Mouse (Mus musculus) adrenal gland, postnatal 25 days (tissue): ENCODE data around the gene Msx3. TPM values are rescaled to one million over a fixed set of nuclear protein-coding genes. Genes with fewer than 3 reads are reported as not detected.
A peak's percentile ranks its signal among the peaks of the same experiment; 100 is the strongest.

Source experiments
- DNase-seq: peaks from one replicate; pipeline ENCODE4 v3.0.0; 2021; ENCODE audit warnings: mixed read lengths
- long read RNA-seq: library from polyadenylated mRNA; stranded (forward); transcript quantifications from one replicate; pipeline ENCODE4 v2.0.0, GENCODE M21; 2021
- total RNA-seq: library from RNA; stranded (reverse); gene quantifications from 2 replicates; pipeline ENCODE4 v1.2.3, GENCODE M21; 2021

Gene Msx3
- total RNA-seq: not detected in 2 replicates
- long read RNA-seq: 0 reads

DNA sequence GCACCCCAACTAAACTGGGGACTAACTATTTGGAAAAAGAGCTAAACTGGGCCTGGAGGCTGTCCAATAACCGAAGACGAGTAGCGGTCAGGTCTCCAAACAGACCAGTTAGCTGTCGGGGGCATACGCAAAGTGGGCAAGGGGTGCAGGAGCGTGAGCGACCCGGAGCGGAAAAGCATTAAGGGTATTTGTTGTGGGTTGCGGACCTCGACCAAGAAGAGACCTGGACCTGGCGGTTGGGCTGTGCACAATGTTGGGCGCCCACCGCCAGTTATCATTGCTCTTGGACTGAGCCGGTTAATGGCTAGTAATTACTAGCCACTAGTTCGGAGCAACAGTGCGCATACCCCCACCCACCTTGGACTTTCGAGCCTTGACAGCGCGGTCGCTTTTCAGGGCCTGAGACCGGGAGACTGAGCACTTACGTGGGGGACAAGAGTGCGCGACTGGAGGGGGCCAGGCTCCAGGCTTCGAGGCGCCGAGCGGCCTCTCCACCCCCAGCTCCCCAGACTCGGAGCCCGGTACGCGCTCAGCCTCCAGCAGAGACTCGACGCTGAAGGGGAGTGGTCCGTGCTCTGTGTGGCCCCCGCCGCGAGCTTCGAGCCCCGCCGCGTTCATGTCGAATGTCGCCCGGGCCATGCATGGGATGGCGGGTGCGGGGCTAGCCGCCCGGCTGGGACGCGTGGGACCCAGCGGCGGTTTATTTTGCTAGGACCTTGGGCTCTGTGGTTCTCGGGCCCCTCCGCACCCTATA is at the start of gene Msx3:
TSS of gene Msx3 (minus strand) at position 729 of the 754 bp plus-strand sequence.
- DNase-seq: no peak

DNA sequence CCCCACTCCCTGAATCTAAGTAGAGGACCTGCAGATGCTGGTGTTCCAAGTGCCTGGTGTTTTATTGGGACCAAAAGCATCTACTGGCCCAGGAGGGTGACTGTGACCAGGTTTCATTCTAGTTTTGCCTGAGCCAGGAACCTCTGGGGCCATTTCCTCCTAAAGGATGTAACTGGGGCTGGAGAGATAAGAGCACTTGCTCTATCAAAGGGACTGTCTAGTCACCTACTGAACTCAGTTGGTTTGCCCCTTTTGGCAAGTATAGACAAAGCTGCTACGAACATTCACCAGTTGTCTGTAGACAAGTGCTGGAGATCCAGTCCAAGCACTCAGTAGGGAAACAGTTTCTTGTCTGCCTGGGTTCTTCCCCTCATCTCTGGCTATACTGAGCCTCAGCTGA is 49.6 kb upstream of the Msx3 start:
- no peak for DNase-seq

DNA sequence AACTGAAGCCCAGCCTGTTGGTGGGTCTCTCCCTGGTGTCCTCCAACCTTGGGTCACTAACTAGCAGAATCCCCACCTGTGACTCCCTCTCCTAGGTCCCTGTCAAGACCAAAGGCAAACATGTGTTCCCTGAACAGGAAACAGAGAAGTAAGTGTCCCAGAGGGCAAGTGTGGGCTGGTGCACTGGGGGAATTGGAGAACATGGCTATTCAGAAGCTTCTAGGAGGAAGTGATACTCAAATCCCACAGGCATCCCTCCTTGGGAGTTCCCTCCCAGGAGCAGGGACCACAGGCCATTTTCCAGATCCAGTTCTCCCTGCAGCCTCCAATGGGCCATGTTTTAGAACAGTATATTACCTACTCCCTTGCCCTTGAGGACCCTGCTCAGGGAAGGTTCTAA is 47.2 kb upstream of the Msx3 start:
- DNase-seq: no peak

DNA sequence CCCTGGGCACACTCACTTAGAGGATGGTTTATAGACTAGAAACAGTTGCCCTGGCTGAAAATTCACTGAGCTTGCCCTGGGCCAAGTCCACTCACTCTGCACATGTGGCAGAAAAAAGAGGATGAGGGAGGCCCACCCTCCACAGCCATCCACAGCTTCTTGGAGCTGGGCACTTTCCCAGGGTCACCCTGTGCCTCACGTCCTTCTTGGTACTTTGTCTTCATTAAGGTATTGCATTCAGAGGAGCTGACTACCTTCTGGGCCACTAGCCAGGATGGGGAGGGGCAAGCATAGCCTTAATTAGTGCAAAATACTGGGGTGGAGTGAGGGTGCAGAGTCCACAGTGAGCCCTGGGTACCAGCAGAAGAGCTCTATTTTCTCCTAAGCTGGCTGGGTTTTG is 46.7 kb upstream of the Msx3 start:
- no peak for DNase-seq

DNA sequence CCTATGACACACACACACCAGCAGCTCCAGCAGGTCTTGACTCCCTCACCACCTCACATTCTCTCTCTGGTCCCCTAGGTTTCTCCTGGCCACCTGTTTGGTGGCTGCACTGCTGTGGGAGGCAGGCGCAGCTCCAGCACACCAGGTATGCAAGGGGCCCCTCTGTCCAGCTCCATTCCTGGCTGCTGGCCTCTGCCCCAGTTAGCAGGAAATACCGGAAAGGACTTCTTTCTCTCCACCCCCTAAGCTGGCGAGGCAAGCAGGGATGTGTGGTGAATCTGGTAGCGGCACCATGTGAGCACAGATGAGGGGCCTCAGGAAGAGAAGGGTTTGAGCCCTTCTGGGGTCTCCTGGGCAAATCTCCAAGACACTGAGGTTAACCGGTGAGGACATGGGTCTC is 46.1 kb upstream of the Msx3 start:
- DNase-seq: no peak

DNA sequence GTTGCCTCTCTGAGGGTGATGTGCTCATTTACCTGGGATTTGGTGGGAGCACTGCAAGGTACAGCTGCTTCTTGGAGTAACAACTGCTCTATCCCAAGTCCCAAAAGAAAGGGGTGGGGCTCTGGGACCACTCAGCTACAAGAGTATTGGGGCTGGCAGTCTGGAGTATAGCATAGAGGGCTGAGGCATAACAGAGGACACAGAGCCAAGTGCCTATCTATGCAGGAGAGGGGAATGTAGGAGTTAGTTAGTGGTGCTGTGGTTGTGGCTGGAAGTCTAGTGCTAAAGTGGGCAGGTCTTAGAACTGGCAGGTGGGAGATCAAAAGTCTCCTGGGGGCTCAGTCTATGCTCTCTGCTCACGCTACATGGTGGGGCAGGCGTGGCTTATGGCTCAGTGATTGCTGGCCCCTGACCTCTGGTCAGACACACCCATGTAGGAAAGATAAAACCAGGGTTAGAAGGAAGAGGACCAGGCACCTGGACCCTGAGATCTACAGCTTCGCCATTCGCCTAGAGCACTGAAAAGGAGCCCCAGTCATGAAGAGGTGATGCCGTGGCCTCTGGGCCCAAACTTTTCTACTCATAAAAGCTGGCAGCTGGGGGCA is 44.1 kb upstream of the Msx3 start, which contains the start of gene Prap1:
TSS of gene Prap1 (plus strand) at position 472 of the 605 bp plus-strand sequence.
- no peak for DNase-seq

DNA sequence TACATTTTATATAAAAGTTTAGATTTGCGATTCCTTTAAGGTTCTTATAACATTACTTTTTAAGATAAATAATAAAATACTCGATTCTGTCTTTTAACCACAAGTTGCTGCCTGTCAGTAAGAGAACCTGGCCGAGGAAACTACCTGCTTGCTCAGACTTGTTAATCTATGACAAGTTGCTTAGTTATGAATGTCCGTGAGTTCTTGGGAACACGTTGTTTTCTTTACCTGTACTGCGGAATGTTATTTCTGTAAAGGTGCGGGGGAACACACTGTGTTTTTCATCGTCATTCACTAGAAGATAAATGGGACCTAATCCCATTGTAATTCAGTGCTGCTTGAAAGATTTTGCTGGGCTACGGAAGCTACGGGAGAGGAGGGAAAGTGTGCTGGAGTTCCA is 41.7 kb upstream of the Msx3 start:
- DNase-seq: no peak

DNA sequence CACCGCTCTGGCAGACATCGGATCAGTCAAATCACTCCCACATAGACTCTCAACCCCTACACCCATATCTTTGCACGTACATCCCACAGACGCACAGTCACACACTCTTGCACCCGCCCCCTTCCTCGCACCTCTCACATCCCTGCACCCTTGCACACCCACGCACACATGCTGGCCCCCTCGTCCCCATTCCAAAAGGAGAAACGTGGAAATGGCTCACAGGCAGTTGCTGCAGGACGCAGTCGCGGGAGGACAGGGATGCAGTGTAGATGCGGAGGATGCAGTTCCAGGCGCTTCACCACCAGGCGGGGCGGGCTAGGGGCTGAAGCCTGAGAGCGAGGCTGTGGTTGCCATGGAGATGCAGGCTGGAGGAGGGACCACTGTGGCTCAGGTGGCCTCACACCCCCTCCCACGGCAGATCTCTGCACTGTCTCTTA is 33.4 kb upstream of the Msx3 start, which contains the start of gene Caly:
TSS of gene Caly (minus strand) at position 307 of the 437 bp plus-strand sequence.
- DNase-seq: peak; percentile 38

DNA sequence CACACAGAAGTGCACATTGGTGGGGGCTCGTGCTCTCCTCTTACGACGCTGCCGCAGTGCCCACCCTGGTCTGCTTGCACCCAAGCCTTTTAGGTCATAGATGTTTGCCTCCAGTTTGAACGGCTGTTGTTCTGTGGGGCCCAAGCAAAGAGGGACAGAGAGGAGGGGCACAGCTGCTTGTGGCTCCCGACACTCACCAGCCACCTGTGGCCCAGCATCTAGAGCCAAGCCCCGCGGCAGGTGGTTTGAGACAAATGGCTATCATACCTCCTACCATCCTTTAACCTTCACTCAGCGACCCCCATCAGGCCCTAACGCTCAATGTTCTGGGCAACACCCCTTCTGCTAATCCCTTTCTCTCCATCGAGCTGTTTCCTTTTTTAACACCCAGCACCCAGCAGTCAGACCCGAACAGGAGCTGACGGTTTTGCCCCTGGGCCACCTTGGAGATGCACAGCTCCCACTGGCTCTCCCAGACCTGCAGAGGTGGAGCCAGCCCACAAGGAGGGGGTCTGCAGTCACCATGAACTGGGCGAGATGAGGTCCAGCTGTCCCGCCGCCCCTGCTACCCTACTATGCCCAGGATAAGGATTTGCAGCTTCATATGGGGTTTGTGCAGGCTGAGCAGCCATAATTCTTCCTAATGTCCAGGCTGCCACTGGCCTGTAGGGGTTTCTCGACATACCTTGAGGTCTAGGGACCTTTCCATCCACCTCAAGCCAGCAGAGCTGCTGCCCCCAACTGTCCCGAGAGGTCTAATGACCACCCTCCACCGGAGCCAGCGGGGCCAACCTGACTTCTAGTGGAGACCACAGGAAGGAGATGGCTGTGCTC is 32.7 kb upstream of the Msx3 start:
- DNase-seq: no peak

DNA sequence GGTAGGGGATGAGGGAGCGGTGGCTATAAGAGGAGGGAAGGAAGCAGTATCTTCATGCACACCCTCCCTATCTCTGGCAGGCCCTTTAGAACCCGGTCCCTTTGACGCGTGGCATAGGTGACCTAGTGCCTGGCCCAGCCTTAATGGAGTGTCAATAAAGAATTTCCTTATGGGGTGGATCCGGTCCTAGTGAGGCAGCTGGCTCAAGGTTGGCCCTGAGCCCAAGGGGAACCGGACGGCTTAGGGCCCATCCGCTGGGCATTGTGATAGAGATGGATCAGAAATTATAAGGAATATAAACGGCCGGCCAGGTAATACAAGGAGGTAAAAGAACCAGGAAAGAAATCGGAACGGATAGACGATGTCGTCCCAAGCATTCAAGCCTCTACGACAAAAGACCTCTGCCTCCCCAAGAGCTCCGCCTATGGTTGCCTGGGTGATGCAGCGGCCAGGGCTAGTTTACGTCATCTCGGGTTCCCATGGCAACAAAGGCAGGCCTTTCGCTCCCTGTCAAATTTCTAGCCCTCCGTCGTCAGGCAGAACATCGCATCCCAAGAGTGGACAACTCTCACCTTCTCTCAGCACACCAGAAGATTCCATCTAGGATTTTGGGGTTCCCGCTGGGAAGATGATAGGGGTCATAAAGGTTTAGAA is 31.7 kb upstream of the Msx3 start:
- peak; percentile 83 for DNase-seq

DNA sequence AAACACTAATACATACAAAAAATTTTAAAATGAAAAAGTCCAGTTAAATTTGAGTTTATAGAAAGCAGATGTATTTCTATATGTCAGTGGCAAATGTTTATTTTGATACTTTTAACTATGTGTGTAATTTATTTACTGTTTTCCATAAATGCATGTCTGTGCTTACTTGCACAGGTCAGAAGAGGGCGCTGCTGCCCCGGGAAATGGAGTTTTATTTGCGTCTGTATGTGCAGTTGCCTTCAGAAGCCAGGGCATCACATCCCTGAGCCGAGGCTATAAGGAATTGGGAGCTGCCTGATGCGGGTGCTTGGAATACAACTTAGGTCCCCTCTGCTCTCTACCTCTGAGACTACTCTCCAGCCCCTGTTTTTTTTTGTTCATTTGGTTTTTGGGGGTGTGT is 29.8 kb upstream of the Msx3 start:
- DNase-seq: peak; percentile 76

DNA sequence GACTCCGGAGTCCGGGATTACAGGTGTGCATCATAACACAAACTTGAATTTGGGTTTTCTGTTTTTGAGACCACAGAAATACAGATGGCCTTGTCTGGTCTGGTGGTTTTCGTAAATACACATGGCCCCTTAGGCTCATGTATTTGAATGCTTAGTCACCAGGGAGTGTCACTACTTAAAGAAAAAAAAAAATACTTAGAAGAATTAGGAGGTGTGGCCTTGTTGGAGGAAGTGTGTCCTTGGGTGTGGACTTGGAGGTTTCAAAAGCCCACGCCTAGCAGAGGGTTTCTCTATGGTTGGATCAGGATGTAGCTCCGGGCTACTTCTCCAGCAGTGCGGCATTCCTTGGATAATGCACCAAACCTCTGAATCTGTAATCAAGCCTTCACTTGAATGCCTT is 28.8 kb upstream of the Msx3 start:
- no peak for DNase-seq

DNA sequence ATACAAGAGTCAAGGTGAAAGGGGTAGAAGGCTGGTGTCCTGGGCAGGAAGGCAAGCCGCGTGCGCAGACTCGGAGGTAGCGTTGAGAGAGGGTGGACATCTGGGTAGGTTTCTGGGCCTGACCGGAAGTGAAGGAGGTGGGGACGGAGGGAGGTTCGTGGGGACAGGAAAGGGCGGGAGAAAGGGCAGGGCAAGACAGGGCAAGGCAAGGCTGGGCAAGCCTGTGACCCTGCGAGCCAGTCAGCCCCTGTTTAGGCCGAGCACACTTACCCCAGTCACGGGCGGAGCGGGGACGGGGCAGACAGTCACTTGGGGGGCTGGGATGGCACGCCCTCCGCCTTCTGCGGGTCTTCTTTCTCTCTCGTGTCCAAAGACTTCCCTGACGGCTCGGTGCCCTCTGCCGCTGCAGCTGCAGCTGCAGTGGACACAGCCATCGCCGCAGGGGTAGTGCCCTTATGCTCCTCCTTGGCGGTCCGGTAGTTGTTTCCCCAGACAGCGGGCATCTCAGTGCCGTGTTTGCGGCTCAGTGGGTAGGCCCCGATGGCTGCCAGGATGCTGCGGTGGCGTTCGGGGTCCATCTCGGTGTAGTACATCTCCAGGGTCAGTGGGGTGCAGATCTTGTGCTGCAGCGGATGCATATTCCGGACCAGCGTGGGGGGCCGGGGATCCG is 21.3 kb upstream of the Msx3 start:
- no peak for DNase-seq

DNA sequence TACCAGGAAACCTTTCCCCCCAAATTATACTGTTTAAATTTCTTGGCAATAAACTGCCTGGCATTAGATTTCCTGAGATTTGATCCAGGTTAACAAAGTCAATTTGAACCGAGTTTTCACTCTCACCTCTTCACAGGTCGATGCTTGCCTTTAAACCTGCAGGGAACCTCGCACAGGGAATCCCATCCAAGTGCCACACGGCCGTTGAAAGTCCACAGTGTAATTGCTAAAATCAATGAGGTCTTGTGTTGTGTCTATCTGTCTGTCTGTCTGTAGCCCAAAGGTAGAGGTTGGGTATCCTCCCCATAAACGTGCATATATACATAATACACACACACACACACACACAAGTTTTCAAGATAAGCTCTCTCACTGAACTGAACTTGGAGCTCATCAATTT is 18.5 kb upstream of the Msx3 start:
- no peak for DNase-seq

DNA sequence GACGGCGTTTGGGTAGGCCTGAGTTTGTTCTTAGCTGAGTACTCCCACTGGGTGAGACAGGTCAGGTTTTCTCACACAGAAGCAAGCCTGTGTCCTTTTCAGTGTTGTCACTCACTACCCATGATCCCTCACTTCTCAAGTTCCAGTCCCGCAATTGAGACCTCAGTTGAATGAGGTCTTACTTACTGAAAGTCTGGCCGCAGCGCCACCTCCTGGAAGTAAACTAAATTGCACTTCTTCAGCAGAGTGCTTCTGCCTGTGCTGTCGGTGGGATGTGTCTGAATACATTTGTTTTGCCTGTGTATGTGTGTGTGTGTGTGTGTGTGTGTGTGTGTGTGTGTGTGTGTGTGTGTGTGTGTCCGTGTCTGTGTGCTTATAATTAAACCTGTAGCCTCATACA is 14.2 kb upstream of the Msx3 start:
- peak; percentile 62 for DNase-seq

DNA sequence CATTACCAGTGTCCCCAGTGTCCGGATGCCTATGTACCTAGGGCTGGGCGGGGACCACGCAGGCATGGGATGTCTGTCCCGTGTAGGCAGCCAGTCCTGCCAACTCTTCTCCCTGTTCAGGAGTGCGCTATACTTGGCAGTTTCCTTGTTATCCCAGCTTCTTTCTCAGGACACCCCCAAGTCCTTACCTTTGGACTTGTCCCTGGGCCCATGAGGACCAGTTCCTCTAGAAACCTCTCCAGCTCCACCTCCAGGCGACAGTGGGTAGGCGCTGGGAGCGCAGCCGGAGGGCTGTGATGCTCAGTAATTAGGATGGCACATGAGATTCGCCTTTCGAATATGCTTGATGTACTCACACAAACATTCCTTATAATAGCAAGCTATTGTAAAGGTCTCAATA is 13.4 kb upstream of the Msx3 start:
- no peak for DNase-seq

DNA sequence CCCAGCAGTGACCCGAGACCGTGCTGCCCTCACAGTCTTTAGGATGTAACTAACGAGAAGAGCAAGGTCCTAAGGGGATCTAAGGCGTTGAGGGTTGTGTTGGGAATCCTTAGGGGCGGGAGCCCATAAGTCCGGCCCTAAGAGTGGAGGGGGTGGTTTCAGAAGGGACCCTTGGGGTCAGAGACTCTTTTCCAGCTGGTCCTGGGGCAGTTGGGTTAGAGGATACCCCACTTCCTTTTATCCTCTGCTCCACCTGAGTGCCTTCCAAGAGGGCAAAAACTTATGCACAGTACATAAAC is 12.9 kb upstream of the Msx3 start:
- no peak for DNase-seq

DNA sequence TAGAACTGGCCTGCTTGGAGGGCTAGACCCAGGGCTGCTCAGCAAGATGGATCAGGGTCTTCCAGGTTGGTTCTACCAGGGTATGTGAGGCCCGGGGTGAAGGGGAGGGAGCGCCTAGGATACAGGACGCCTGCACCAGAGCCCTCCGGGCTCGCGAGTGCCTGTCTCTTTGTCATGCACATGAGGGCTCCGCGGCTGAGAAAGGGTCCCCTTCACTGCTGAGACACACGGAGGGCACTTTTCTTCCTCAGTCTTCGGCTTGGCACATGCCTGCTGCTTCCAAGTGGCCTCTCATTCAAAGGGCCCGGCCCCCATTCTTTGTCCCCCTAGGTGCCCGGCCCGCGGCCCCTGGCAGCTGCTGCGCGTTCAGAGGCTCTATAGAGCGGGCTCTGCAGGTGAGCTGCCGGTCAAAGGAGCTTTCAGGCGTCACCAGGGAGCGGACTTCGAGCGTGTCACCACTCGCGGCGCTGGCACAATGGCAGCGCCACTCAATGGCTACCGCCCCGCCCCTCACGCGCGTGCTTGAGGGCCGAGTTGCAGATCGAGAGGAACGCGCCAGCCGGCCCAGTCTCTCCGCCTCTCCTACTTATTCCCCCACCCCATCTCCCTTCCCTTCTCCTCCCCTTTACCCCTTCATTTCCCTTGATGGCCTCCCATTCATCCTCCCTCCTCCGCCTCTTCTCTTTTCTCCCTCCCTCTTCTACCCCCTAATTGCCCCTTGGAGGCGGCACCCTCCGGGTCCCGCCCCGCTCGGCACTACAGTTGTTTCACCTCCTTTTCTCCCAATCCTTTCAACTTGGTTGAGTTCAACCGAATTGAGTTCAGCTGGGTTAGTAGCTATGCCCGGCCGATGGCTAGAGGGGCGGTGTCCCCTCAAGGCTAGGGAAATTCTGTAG is 12.3 kb upstream of the Msx3 start:
- DNase-seq: peak; percentile 41

DNA sequence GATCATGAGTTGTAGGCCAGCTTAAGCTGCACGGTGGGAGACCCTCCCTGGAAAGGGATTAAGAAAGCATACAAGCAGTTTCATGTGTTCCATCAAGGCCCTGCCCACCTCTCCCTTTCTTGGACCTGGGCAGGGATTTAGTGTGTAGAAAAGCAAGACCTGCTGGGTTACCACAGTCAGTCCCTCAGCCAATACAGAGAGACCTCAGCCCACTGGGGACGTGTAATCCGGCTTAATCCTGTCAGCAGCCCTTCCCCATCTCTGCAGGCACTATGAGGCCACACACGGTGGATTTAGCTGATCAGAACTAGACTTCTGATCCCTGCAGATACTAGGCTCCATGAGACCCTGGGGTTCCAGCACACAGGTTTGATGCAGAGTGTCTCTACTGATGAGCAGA is 10.7 kb upstream of the Msx3 start:
- DNase-seq: no peak

DNA sequence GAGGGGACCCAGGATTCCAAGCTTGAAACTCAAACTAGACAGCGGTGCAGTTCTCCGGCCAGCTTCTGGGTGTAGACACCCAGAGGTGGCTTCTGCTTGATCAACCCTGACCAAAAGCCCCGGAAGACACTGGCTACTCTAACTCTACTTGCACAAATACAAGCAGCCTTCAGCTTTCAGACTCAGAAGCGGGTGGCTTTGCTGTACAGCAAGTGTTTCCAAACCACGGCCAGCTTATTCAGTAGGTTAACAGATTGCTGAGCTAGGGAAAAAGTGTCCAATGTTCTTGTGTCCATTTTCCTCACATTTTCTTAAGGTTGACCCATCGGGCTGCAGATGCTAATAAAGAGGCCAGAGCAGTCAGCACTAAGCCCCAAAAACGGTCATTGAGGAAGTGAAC is 9.6 kb upstream of the Msx3 start:
- no peak for DNase-seq
